In the genomic region with DNA sequence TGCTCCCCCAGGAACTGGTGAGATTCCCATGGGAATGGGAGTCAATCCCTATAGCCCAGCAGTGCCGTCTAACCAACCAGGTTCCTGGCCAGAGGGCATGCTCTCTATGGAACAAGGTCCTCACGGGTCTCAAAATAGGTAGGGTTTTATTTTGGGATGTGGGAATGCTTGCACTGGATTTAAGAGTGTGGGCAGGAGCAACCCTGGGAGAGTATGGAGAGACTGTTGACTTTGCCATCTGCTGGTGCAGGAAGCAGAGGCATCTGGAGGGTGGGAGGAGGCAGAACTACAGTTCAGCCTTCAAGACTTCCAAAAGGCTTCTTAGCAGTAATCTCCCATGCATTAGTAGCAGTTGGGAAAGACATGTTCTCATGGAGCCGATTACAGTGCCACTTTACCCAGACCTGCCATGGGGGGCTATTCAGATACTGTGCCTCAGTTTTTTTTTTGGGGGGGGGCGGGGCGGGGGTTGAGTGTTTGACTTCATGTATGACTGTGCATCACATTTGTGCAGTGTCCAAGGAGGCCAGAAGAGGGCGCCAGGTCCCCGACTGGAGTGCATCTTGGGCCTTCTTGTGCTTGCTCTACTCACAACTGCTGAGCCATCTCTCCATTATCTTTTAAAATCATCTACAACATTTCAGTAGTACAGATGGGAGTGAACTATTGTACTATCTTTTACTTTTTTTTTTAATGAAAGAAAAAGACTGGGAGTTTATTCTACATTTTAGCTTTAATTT, we compare ENCODE assay signal across 8 mouse cellular contexts.
DNase-seq lines count a peak whose midpoint lies in the region; ATAC-seq and TF ChIP-seq lines count a peak whose summit lies in the region.

No protein-coding gene starts in this region.

- no peak overlapping the region for H3K4me3 ChIP-seq in intestine, postnatal 0 days (ENCODE audit: low read depth, low read length)
- no peak overlapping the region for H3K4me3 ChIP-seq in intestine, embryonic 16.5 days (ENCODE audit: low read length)

- no peaks in the 10 kb centered on the region for H3K9me3 ChIP-seq in intestine, postnatal 0 days (ENCODE audit: control insufficient read depth)
- H3K9me3 ChIP-seq in intestine, embryonic 16.5 days (ENCODE audit: control insufficient read depth, low read length): no peaks in the 10 kb centered on the region

- H3K4me2 ChIP-seq in intestine, postnatal 0 days (replicated peaks; ENCODE audit: low read depth): no peak overlapping the region
- H3K4me2 ChIP-seq in intestine, embryonic 16.5 days (ENCODE audit: low read depth, low read length): no peak overlapping the region

- DNase-seq in CD4-positive helper T cell, adult 2 months (ENCODE audit: low read depth, low spot score): peak; percentile 49
- DNase-seq in R1 (ENCODE audit: low read depth, low spot score): peak; percentile 75
- DNase-seq in kidney, postnatal 4 days: peak; percentile 84 to 86
- DNase-seq in thymus, postnatal 4 days: peak; percentile 83

- no peaks in the 10 kb centered on the region for H3K27me3 ChIP-seq in intestine, postnatal 0 days (replicated peaks; ENCODE audit: control insufficient read depth, insufficient read depth, low read length)
- H3K27me3 ChIP-seq in intestine, embryonic 16.5 days (replicated peaks; ENCODE audit: control insufficient read depth, insufficient read depth, low read length): no peaks in the 10 kb centered on the region

- no peak overlapping the region for H3K9ac ChIP-seq in intestine, postnatal 0 days (ENCODE audit: low read depth, low read length)
- no peak overlapping the region for H3K9ac ChIP-seq in intestine, embryonic 16.5 days (ENCODE audit: low read depth, low read length)

- peaks cover 63% of the 10 kb centered on the region for H3K36me3 ChIP-seq in intestine, postnatal 0 days (ENCODE audit: control insufficient read depth, insufficient read depth)
- H3K36me3 ChIP-seq in intestine, embryonic 16.5 days (ENCODE audit: control insufficient read depth, insufficient read depth, low read length): peaks cover 17% of the 10 kb centered on the region

- no peak overlapping the region for H3K27ac ChIP-seq in intestine, postnatal 0 days (ENCODE audit: low read depth, low read length)
- no peak overlapping the region for H3K27ac ChIP-seq in intestine, embryonic 16.5 days (ENCODE audit: low read length)

- H3K4me1 ChIP-seq in intestine, postnatal 0 days (replicated peaks; ENCODE audit: control insufficient read depth, insufficient read depth, low read length): no peaks in the 10 kb centered on the region
- no peaks in the 10 kb centered on the region for H3K4me1 ChIP-seq in intestine, embryonic 16.5 days (ENCODE audit: control insufficient read depth, insufficient read depth, low read length)

- no peak for ATAC-seq in intestine, postnatal 0 days
- ATAC-seq in intestine, embryonic 16.5 days: no peak
- ATAC-seq in megakaryocyte-erythroid progenitor cell, adult 5-6 weeks (replicated peaks; ENCODE audit: low FRiP score, low TSS enrichment, poor library complexity, severe bottlenecking): 0 out of 2 replicates have a peak, but pooled peaks have one; percentile 59
- ATAC-seq in megakaryocyte, adult 5-6 weeks (ENCODE audit: poor library complexity, severe bottlenecking): no peak

- WGBS in intestine, postnatal 0 days: 85% methylated on average over 7 of the region's 7 CpGs
- 85% methylated on average over 7 of the region's 7 CpGs for WGBS in intestine, embryonic 16.5 days

- TF ChIP-seq CTCF in intestine, postnatal 0 days (IDR thresholded peaks at IDR 0.05; ENCODE audit: low read depth): peak; percentile 67
